Mouse (Mus musculus) limb, embryonic 11.5 days (tissue): ENCODE data around the gene March9. TPM values are rescaled to one million over a fixed set of nuclear protein-coding genes. Genes with fewer than 3 reads are reported as not detected.
"Not testable (repeated sequence)": the region's sequence is repeated elsewhere in the genome, so short reads cannot be mapped to it uniquely, and the experiment has no call there.

Source experiments
- ATAC-seq: fragments of 200-750 bp; cut with Nextera tagmentation; 2 replicates; pipeline ENCODE4 v1.8.0; 2017; ENCODE audit warnings: low read depth; ENCODE audit not compliant: insufficient number of reproducible peaks, low FRiP score, low TSS enrichment
- DNase-seq: peaks from one replicate; pipeline ENCODE4 v3.0.0-alpha.2; 2015; ENCODE audit warnings: low spot score
- H3K27ac ChIP-seq: fragments of 300-500 bp; sonication (generic); replicated peaks from 2 replicates; pipeline ENCODE4 v1.5.1; 2014; ENCODE audit warnings: low read depth, mild to moderate bottlenecking, low read length
- H3K27me3 ChIP-seq: fragments of 300-500 bp; sonication (generic); 2 replicates; pipeline ENCODE4 v1.6.1; 2014; ENCODE audit warnings: mild to moderate bottlenecking, low read length, mixed read lengths; ENCODE audit not compliant: control insufficient read depth, insufficient read depth
- H3K36me3 ChIP-seq: fragments of 300-500 bp; sonication (generic); 2 replicates; pipeline ENCODE4 v1.6.1; 2014; ENCODE audit warnings: mild to moderate bottlenecking, low read length, moderate library complexity, mixed read lengths; ENCODE audit not compliant: control insufficient read depth, insufficient read depth
- H3K4me1 ChIP-seq: fragments of 300-500 bp; sonication (generic); 2 replicates; pipeline ENCODE4 v1.6.1; 2014; ENCODE audit warnings: low read length, mixed read lengths; ENCODE audit not compliant: control insufficient read depth, insufficient read depth
- H3K4me2 ChIP-seq: fragments of 300-500 bp; sonication (generic); 2 replicates; pipeline ENCODE4 v1.6.1; 2014; ENCODE audit warnings: low read depth, mild to moderate bottlenecking, moderate library complexity; ENCODE audit not compliant: severe bottlenecking
- H3K4me3 ChIP-seq: fragments of 300-500 bp; sonication (generic); 2 replicates; pipeline ENCODE4 v1.5.1; 2014; ENCODE audit warnings: low read depth, low read length
- H3K9ac ChIP-seq: fragments of 300-500 bp; sonication (generic); 2 replicates; pipeline ENCODE4 v1.6.1; 2014; ENCODE audit warnings: mild to moderate bottlenecking, low read length
- H3K9me3 ChIP-seq: fragments of 300-500 bp; sonication (generic); 2 replicates; pipeline ENCODE4 v1.6.1; 2016; ENCODE audit warnings: low read length; ENCODE audit not compliant: control insufficient read depth
- WGBS: fragments of 180-500 bp; shearing (Covaris S2); extraction: QIAGEN DNeasy Blood & Tissue Kit; methylation state at CpG from one replicate; pipeline ENCODE4 v1.1.7; 2014; 5-methylcytosine and 5-hydroxymethylcytosine counted together
- polyA plus RNA-seq: library from polyadenylated mRNA; unstranded; fragments of >200 nt; fragmentation: Nextera tagmentation; extraction: Ambion mirVana; gene quantifications from 2 replicates; pipeline ENCODE4 v1.2.1, GENCODE M21; 2014

Gene March9
- polyA plus RNA-seq, 1 experiment from 2014 or later: 1.6 TPM

DNA sequence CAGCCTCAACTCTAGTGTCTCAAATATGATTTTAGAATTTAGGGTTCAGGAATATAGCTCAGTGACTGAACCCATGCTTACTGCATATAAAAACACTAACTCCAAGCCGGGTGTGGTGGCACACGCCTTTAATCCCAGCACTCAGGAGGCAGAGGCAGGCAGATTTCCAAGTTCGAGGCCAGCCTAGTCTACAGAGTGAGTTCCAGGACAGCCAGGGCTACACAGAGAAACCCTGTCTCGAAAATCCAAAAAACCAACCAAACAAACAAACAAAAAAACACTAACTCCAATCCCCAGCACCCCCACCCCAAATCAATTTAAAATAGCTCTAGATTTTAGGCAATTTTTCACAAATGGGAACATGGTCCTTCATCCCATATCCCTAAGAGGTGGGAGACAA, 2.1 kb upstream of the March9 start:
- WGBS: 79% methylated on average over 4 of the region's 4 CpGs
- not testable (repeated sequence) for DNase-seq
- peaks cover 21% of the 10 kb centered on the region for H3K27me3 ChIP-seq

DNA sequence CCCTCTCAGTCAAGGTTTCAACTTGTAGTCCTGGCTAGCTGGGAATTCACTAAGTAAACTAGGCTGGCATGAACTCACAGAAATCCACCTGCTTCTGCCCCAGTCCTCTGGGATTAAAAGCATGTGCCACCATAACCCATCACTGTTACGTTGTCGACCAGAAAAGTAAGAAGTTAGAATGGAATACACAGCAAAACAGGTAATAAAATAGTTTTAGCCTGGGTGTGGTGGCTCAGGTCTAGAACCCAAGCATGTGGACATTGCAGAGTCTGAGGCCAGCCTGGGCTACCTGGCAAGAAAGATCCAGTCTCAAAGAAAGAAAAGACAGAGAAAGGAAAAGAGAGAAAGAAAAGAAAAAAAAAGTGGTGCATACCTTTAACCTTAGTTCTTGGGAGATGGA, 1.5 kb upstream of the March9 start:
- no peaks in the 10 kb centered on the region for H3K9me3 ChIP-seq
- H3K9ac ChIP-seq: no peak overlapping the region
- no peak overlapping the region for H3K4me2 ChIP-seq
- ATAC-seq (no peak), DNase-seq (no peak)
- peaks cover 17% of the 10 kb centered on the region for H3K4me1 ChIP-seq
- WGBS: 81% methylated on average over 2 of the region's 2 CpGs
- H3K4me3 ChIP-seq: no peak overlapping the region
- H3K27me3 ChIP-seq: peaks cover 21% of the 10 kb centered on the region
- no peak overlapping the region for H3K27ac ChIP-seq
- H3K36me3 ChIP-seq: peaks cover 18% of the 10 kb centered on the region

More for the DNA sequence above, 2.1 kb upstream of the March9 start:
- not testable (repeated sequence) for ATAC-seq, H3K4me2 ChIP-seq, H3K9me3 ChIP-seq, H3K9ac ChIP-seq, H3K27ac ChIP-seq, H3K4me3 ChIP-seq
- H3K36me3 ChIP-seq: peaks cover 22% of the 10 kb centered on the region
- H3K4me1 ChIP-seq: peaks cover 17% of the 10 kb centered on the region

DNA sequence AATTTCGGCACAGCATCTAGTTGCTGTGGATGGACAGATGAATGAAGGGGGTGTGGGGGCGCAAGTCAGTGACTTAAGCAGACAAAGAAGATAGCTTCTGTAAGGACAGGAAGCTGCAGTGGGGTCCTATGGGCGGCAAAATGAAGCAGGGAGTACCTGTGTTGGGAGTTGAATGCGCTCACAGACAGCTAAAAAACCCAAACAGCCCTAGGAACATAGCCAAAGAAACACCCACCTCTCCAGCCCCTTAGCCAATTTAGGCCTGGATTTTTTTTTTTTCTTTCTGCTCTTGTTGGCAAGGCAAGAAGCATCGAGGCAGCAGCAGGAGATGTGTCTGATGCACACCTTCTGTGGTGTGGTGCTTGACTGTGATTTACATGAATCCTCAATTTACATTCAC, 1.1 kb upstream of the March9 start:
- H3K27ac ChIP-seq: no peak overlapping the region
- H3K9ac ChIP-seq: no peak overlapping the region
- ATAC-seq (no peak), DNase-seq (no peak)
- H3K36me3 ChIP-seq: peaks cover 14% of the 10 kb centered on the region
- no peaks in the 10 kb centered on the region for H3K9me3 ChIP-seq
- 41% methylated on average over 5 of the region's 5 CpGs for WGBS
- H3K27me3 ChIP-seq: peaks cover 21% of the 10 kb centered on the region
- H3K4me2 ChIP-seq: no peak overlapping the region
- no peak overlapping the region for H3K4me3 ChIP-seq
- H3K4me1 ChIP-seq: peaks cover 17% of the 10 kb centered on the region

DNA sequence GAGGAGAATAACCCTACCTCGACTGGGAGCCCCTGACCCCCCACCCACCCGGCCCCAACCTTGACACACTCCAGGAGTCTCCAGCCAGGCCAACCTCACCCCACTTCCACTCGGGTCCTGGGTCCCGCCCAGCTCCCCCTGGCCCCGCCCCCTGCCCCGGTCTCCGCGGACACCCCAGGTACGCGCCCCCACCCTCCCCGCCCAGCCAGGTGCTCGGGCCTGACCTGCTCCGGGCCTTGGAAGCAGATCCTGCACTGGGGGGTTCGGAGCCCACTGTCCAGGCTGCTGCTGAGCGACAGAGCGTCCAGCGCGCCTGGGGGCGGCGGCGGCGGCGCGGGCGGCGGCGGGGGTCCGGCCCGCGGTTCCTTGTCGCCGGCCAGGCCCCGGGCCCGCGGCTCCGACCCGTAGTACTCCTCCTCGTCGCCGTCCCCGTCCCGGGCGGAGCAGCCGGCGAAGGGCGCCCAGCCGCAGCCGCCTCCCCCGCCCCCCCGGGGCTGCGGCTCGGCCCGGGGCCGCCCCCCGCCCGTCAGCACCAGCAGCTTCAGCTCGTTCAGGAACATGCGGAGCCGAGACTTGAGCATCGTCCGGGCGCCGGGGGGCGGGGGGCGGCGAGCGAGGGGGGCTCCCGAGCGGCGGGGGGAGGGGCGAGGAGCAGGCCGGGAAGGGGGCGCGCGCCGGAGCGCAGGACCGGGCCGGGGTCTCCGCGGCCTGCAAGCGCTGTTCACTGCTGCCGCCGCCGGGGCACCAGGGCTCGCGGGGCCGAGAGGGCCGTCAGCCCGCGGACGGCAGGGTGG, 613 bp downstream of the March9 start:
- Histone ChIP-seq H3K9ac (peak overlapping the region; percentile 70), H3K36me3 (no peaks in the 10 kb centered on the region), H3K4me1 (peaks cover 14% of the 10 kb centered on the region), H3K4me2 (peak overlapping the region; percentile 96), H3K27ac (no peak overlapping the region), H3K9me3 (no peaks in the 10 kb centered on the region), H3K4me3 (peak overlapping the region; percentile 77), H3K27me3 (peaks cover 21% of the 10 kb centered on the region)
- ATAC-seq (no peak), DNase-seq (peak; percentile 49)
- 1% methylated on average over 40 of the region's 92 CpGs for WGBS

DNA sequence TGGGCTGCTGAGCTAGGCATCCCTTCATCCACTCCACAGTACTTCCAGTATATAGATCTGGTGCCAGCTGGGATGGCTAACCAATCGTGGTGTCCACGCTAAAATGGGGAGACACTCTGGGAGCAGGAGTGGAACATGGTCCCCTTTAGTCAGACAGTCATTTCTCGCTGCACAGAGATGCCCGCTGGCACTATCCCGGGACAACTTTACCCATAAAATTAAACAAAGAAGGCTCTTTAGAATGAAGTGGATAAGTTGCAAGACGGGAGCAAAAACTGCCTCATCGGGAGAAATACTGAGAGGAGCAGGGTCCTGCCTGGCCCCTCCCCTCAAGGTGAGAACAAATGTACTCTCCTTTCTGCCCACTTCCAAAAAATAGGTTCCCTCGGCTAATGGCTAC, 1.3 kb downstream of the March9 start:
- Histone ChIP-seq H3K27ac (no peak overlapping the region), H3K4me2 (peak overlapping the region; percentile 96), H3K4me3 (peak overlapping the region; percentile 77), H3K9me3 (no peaks in the 10 kb centered on the region), H3K4me1 (peaks cover 14% of the 10 kb centered on the region), H3K27me3 (peaks cover 21% of the 10 kb centered on the region), H3K9ac (no peak overlapping the region), H3K36me3 (no peaks in the 10 kb centered on the region)
- no peak for DNase-seq
- no peak for ATAC-seq
- 11% methylated on average over 8 of the region's 8 CpGs for WGBS

DNA sequence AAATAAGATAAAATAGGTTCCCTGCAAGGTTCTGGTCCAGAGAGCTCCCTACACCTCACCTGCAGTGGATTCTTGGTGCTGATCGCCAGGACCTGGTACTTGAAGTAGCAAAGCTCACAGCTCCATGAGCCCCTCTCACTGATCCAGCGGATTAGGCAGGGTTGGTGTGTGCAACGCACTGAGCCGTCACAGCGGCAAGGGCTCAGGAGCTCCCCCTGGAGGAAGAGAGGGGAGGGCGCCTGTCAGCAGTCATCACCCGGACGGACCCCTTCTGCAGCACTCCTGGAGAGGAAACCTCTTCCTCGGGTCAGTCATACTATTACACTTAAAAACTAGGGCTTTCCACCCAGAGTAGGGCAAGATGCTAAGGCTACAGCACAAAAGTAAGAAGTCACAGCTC, 1.8 kb downstream of the March9 start:
- ATAC-seq: no peak
- H3K4me3 ChIP-seq: peak overlapping the region; percentile 77; the same call in 1 of the 2 replicates
- no peaks in the 10 kb centered on the region for H3K9me3 ChIP-seq
- H3K27ac ChIP-seq: no peak overlapping the region
- H3K27me3 ChIP-seq: peaks cover 21% of the 10 kb centered on the region
- H3K4me1 ChIP-seq: peaks cover 14% of the 10 kb centered on the region
- peak overlapping the region; percentile 96 for H3K4me2 ChIP-seq
- no peak overlapping the region for H3K9ac ChIP-seq
- peak; percentile 90 for DNase-seq
- H3K36me3 ChIP-seq: no peaks in the 10 kb centered on the region
- WGBS: under 1% methylated on average over 9 of the region's 9 CpGs

DNA sequence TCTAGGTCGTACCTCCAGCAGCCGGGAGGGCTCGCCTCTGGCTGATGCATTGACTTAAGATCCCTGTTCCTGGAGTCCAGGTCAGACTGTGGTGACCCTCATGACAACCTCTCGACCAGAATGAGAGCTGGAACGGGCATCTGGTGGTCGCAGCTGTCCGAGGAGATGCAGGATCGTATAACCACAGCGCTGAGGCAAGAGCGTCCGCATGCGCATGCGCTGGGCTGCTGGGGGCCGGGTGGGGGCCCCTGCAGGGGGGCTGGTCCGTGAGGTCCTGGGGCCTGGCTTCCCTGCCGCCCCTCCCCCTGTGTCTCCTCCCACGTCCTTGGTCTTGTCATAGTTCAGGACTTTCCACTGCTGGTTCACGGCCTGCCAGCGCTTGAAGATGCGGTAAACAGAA, 3.5 kb downstream of the March9 start:
- H3K27ac ChIP-seq: no peak overlapping the region
- DNase-seq (no peak), ATAC-seq (no peak)
- no peak overlapping the region for H3K4me3 ChIP-seq
- peaks cover 20% of the 10 kb centered on the region for H3K27me3 ChIP-seq
- no peak overlapping the region for H3K4me2 ChIP-seq
- H3K36me3 ChIP-seq: no peaks in the 10 kb centered on the region
- H3K9me3 ChIP-seq: no peaks in the 10 kb centered on the region
- WGBS: 83% methylated on average over 20 of the region's 20 CpGs
- H3K9ac ChIP-seq: no peak overlapping the region
- peaks cover 14% of the 10 kb centered on the region for H3K4me1 ChIP-seq

DNA sequence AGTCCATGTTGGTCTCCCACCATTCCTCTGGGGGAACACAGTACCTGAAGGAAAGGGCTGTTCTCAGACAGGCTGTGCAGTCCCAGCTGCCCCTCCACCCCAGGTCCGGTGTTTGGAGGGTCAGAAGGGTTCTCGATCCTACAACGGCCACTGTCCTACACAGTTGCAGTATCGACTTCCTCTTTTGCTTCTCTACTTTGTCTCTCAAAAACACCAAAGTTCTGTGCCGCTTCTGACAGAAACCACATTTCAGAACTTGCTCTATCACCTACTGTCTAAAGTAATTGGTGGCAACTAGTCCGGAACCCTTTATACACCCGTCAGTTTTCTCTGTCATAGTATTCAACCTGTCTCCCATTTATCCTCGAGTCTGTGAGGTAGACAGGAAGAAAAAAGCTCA, 4.6 kb downstream of the March9 start:
- no peak overlapping the region for H3K27ac ChIP-seq
- H3K9ac ChIP-seq: no peak overlapping the region
- H3K4me2 ChIP-seq: no peak overlapping the region
- no peaks in the 10 kb centered on the region for H3K36me3 ChIP-seq
- H3K4me3 ChIP-seq: no peak overlapping the region
- peaks cover 25% of the 10 kb centered on the region for H3K27me3 ChIP-seq
- DNase-seq: no peak
- H3K9me3 ChIP-seq: no peaks in the 10 kb centered on the region
- no peak for ATAC-seq
- 87% methylated on average over 8 of the region's 8 CpGs for WGBS
- peaks cover 15% of the 10 kb centered on the region for H3K4me1 ChIP-seq
